Mouse (Mus musculus) stomach, postnatal 0 days (tissue): Measurements from ENCODE around the gene Slc13a2.

Source experiments
- CTCF ChIP-seq: IDR thresholded peaks from 2 replicates; pipeline ENCODE4 v1.5.1; 2016; ENCODE audit warnings: antibody characterized with exemption, low read depth, mild to moderate bottlenecking, moderate library complexity
- EP300 ChIP-seq: optimal IDR thresholded peaks from 2 replicates; pipeline ENCODE3; 2016; ENCODE audit warnings: antibody characterized with exemption

DNA sequence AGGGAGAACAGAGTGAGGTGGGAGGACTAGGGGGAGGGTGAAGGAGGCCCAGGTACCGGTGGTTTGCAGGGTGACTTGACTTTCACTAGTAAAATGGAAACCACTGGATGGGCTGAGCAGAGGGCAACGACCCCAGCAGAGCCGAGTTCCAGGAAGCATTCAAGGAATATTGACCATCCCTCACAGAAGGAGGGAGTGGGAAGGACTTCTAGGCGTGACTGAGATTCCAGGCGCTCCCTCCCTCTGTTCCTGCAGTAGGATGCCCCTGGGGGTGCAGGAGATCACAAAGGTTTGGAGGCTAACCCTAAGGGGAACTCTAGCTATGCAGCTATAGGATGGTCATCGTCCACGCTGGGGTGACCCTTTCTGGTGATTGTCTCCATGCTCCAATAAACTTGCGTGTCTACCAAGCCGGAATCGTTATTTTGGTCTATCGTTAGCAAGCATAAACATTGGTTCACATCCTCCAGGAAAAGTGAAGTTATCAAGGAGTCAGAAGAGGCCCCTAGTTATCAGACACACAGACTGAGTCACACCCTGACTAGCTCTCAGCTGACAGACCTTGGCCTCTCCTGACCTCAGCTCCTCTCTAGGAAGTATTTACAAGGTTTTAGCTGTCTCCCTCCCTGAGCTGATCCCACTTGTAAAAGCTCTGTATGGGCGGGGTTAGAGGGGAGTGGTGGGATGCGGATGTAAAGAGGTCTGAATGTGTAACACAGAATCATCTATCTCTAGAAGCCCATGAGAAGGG lies 41.4 kb upstream of the Slc13a2 start:
- TF ChIP-seq CTCF, result no peak
- no peak for TF ChIP-seq EP300
